Mouse (Mus musculus) megakaryocyte, embryonic 14.5 days (primary cell): ENCODE measurements around the gene Pef1.

Source experiments
- FLI1 ChIP-seq: IDR thresholded peaks from 2 replicates; pipeline ENCODE4 v1.6.1; 2012; ENCODE audit warnings: low read length, inconsistent platforms, mixed read lengths
- GATA1 ChIP-seq: IDR thresholded peaks from 3 replicates; pipeline ENCODE4 v1.6.1; 2012; ENCODE audit warnings: mixed read lengths, low read length, inconsistent platforms, borderline replicate concordance

- TF ChIP-seq FLI1 (no peak), GATA1 (no peak)
These were observed 21.8 kb downstream of the Pef1 start for GRCm38 (mm10) chr4:130124110-130124509.
